Mouse (Mus musculus) stomach, postnatal 0 days (tissue): ENCODE data around the gene Apoe.

Experiments
- CTCF ChIP-seq: IDR thresholded peaks from 2 replicates; pipeline ENCODE4 v1.5.1; 2016; ENCODE audit warnings: antibody characterized with exemption, low read depth, mild to moderate bottlenecking, moderate library complexity
- EP300 ChIP-seq: optimal IDR thresholded peaks from 2 replicates; pipeline ENCODE3; 2016; ENCODE audit warnings: antibody characterized with exemption

DNA sequence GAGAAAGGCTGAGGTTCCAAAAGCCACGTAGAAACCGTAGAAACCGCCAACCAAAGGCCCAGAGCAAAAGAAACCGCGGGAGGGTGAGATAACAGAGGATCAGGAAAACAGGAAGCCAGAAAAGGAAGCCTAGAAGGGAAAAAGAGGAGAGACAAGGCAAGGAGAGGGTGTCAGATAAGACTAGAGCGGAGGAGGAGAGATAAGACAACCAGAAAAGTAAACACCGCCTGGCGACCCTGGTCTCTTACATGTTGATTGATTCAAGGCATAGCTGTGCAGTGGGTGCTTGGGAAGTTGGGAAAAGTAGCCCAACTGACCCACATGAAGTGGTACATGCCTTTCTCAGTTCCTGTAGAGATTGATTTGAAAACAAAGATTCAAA, 3.8 kb downstream of the Apoe start:
- TF ChIP-seq CTCF (no peak), EP300 (no peak)
